Mouse (Mus musculus) kidney, embryonic 16.5 days (tissue): Measurements from ENCODE around the gene Ugt2b34. TPM values are rescaled to one million over a fixed set of nuclear protein-coding genes. Genes with fewer than 3 reads are reported as not detected.

Experiments
- ATAC-seq: fragments of 200-750 bp; cut with Nextera tagmentation; 2 replicates; pipeline ENCODE4 v1.8.0; 2017; ENCODE audit warnings: moderate TSS enrichment; ENCODE audit not compliant: low FRiP score, low TSS enrichment
- H3K27ac ChIP-seq: fragments of 300-500 bp; sonication (generic); 2 replicates; pipeline ENCODE4 v1.5.1; 2014; ENCODE audit warnings: low read length
- H3K27me3 ChIP-seq: fragments of 300-500 bp; sonication (generic); 2 replicates; pipeline ENCODE4 v1.6.1; 2014; ENCODE audit warnings: low read length, control low read depth, mixed read lengths; ENCODE audit not compliant: insufficient read depth
- H3K36me3 ChIP-seq: fragments of 300-500 bp; sonication (generic); 2 replicates; pipeline ENCODE4 v1.6.1; 2014; ENCODE audit warnings: low read length, control low read depth, mixed read lengths; ENCODE audit not compliant: insufficient read depth
- H3K4me1 ChIP-seq: fragments of 300-500 bp; sonication (generic); 2 replicates; pipeline ENCODE4 v1.6.1; 2014; ENCODE audit warnings: low read length, control low read depth, mixed read lengths; ENCODE audit not compliant: insufficient read depth
- H3K4me2 ChIP-seq: fragments of 300-500 bp; sonication (generic); replicated peaks from 2 replicates; pipeline ENCODE4 v1.6.1; 2014; ENCODE audit warnings: low read depth, low read length
- H3K4me3 ChIP-seq: fragments of 300-500 bp; sonication (generic); 2 replicates; pipeline ENCODE4 v1.5.1; 2014; ENCODE audit warnings: mild to moderate bottlenecking, low read length
- H3K9ac ChIP-seq: fragments of 300-500 bp; sonication (generic); replicated peaks from 2 replicates; pipeline ENCODE4 v1.6.1; 2014; ENCODE audit warnings: low read length
- H3K9me3 ChIP-seq: fragments of 300-500 bp; sonication (generic); 2 replicates; pipeline ENCODE4 v1.6.1; 2016; ENCODE audit warnings: low read length, control low read depth
- WGBS: fragments of 180-500 bp; shearing (Covaris S2); extraction: QIAGEN DNeasy Blood & Tissue Kit; methylation state at CpG from one replicate; pipeline ENCODE4 v1.1.7; 2014; 5-methylcytosine and 5-hydroxymethylcytosine counted together
- polyA plus RNA-seq: library from polyadenylated mRNA; unstranded; fragments of >200 nt; fragmentation: Nextera tagmentation; extraction: Ambion mirVana; gene quantifications from 2 replicates; pipeline ENCODE4 v1.2.1, GENCODE M21; 2015

The Ugt2b34 gene
- 12.9 and 16.7 TPM in 2 replicates for polyA plus RNA-seq

DNA sequence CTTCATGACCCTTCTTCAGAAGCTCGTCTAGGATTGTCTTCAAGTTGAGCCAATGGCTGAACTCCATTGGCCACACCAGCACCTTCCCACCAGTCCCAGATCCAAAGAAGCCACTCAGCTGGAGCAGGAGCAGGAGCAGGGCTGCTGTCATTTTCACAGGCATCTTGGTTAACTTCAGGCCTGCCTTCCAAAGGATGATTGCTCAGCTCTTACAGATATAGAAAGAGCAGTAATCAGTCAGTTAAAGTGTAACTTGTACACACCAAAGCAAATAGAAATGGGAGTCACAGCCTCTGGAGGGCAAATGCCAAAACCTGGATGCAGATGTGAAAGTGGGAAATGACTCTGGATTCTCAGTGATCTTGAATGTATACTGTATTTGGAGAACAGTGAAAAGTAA, at the start of gene Ugt2b34:
Ugt2b34 (minus strand) TSS at position 180 of the 400 bp plus-strand sequence.
- Histone ChIP-seq H3K4me3 (no peak within 1 kb of the TSS), H3K4me2 (no peak within 1 kb of the TSS)

GRCm38 (mm10) chr5:86942111-86942510, 35.4 kb upstream of the Ugt2b34 start:
- no peak overlapping the region for H3K9ac ChIP-seq
- no peaks in the 10 kb centered on the region for H3K36me3 ChIP-seq
- no peaks in the 10 kb centered on the region for H3K4me1 ChIP-seq
- H3K4me2 ChIP-seq, result no peak overlapping the region
- no peak for ATAC-seq
- no peak overlapping the region for H3K27ac ChIP-seq
- no peaks in the 10 kb centered on the region for H3K27me3 ChIP-seq
- WGBS, result 79% methylated on average over 2 of the region's 2 CpGs
- no peak overlapping the region for H3K4me3 ChIP-seq
- no peaks in the 10 kb centered on the region for H3K9me3 ChIP-seq

More for the DNA sequence above, at the start of gene Ugt2b34:
- 67% methylated on average over 1 of the region's 1 CpGs for WGBS
- no peaks in the 10 kb centered on the region for H3K9me3 ChIP-seq
- H3K27me3 ChIP-seq, result no peaks in the 10 kb centered on the region
- no peak within 1 kb of the TSS for H3K27ac ChIP-seq
- H3K4me1 ChIP-seq, result no peaks in the 10 kb centered on the region
- no peak within 1 kb of the TSS for H3K9ac ChIP-seq
- no peak for ATAC-seq
- no peaks in the 10 kb centered on the region for H3K36me3 ChIP-seq

- Histone ChIP-seq H3K27ac (no peak within 1 kb of the TSS), H3K4me3 (no peak within 1 kb of the TSS), H3K4me2 (no peak within 1 kb of the TSS), H3K9ac (no peak within 1 kb of the TSS), H3K9me3 (no peaks in the 10 kb centered on the region), H3K27me3 (no peaks in the 10 kb centered on the region), H3K36me3 (no peaks in the 10 kb centered on the region), H3K4me1 (no peaks in the 10 kb centered on the region)
- 84% methylated on average over 2 of the region's 2 CpGs for WGBS
- no peak for ATAC-seq
Observed at GRCm38 (mm10) chr5:86926426-86926825, 19.7 kb upstream of the Ugt2b34 start, which contains the start of gene Ugt2b1. Gene Ugt2b1 (minus strand): TSS chr5:86926530.

GRCm38 (mm10) chr5:86920661-86921233, 14.0 kb upstream of the Ugt2b34 start:
- ATAC-seq, result no peak
- WGBS, result 62% methylated on average over 3 of the region's 3 CpGs
- Histone ChIP-seq H3K27ac (no peak overlapping the region), H3K36me3 (no peaks in the 10 kb centered on the region), H3K27me3 (no peaks in the 10 kb centered on the region), H3K4me3 (no peak overlapping the region), H3K9me3 (no peaks in the 10 kb centered on the region), H3K4me2 (no peak overlapping the region), H3K9ac (no peak overlapping the region), H3K4me1 (no peaks in the 10 kb centered on the region)

- no peak overlapping the region for H3K4me3 ChIP-seq
- ATAC-seq, result no peak
- H3K9ac ChIP-seq, result no peak overlapping the region
- no peaks in the 10 kb centered on the region for H3K9me3 ChIP-seq
- H3K4me1 ChIP-seq, result no peaks in the 10 kb centered on the region
- no peaks in the 10 kb centered on the region for H3K36me3 ChIP-seq
- no peak overlapping the region for H3K27ac ChIP-seq
- no peak overlapping the region for H3K4me2 ChIP-seq
- 71% methylated on average over 3 of the region's 3 CpGs for WGBS
- H3K27me3 ChIP-seq, result no peaks in the 10 kb centered on the region
Observed at GRCm38 (mm10) chr5:86911357-86912099, 4.8 kb upstream of the Ugt2b34 start.

DNA sequence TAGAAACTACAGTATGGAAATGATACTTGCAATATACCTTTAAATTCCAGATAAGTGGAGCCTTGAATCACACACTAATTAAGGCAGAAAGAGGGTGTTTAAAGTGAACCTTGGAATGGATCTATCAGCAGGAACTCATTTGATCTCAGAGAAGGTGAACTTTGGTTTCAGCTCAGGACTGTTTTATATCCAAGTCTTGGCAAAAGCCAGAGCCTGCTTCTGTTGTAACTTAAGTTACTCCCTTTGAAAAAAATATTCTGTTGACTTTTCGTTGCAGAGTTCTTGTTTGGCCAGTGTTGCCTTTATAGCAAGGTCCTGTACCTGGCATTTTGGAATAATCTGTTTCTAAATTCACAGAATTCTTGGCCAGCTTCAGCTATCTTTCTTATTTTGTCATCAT, 4.0 kb upstream of the Ugt2b34 start:
- H3K36me3 ChIP-seq, result no peaks in the 10 kb centered on the region
- H3K27me3 ChIP-seq, result no peaks in the 10 kb centered on the region
- no peak overlapping the region for H3K27ac ChIP-seq
- H3K4me1 ChIP-seq, result no peaks in the 10 kb centered on the region
- H3K9me3 ChIP-seq, result no peaks in the 10 kb centered on the region
- H3K9ac ChIP-seq, result no peak overlapping the region
- WGBS, result 40% methylated on average over 1 of the region's 1 CpGs
- H3K4me2 ChIP-seq, result no peak overlapping the region
- no peak overlapping the region for H3K4me3 ChIP-seq
- ATAC-seq, result no peak

GRCm38 (mm10) chr5:86889933-86890332, 16.8 kb downstream of the Ugt2b34 start:
- no peak overlapping the region for H3K4me2 ChIP-seq
- no peak overlapping the region for H3K9ac ChIP-seq
- H3K36me3 ChIP-seq, result no peaks in the 10 kb centered on the region
- H3K27me3 ChIP-seq, result no peaks in the 10 kb centered on the region
- peaks cover 5% of the 10 kb centered on the region; the same call in 1 of the 2 replicates for H3K9me3 ChIP-seq
- no peaks in the 10 kb centered on the region for H3K4me1 ChIP-seq
- no peak overlapping the region for H3K4me3 ChIP-seq
- no peak overlapping the region for H3K27ac ChIP-seq
- ATAC-seq, result no peak
- WGBS, result 92% methylated on average over 1 of the region's 1 CpGs

- Histone ChIP-seq H3K9me3 (no peaks in the 10 kb centered on the region), H3K4me3 (no peak overlapping the region), H3K4me2 (no peak overlapping the region), H3K36me3 (no peaks in the 10 kb centered on the region), H3K9ac (no peak overlapping the region), H3K27me3 (no peaks in the 10 kb centered on the region), H3K4me1 (no peaks in the 10 kb centered on the region), H3K27ac (no peak overlapping the region)
- no peak for ATAC-seq
- WGBS, result 61% methylated on average over 1 of the region's 1 CpGs
Observed at GRCm38 (mm10) chr5:86888420-86888819, 18.3 kb downstream of the Ugt2b34 start.

- no peak overlapping the region for H3K27ac ChIP-seq
- no peaks in the 10 kb centered on the region for H3K4me1 ChIP-seq
- WGBS, result 56% methylated on average over 1 of the region's 1 CpGs
- H3K27me3 ChIP-seq, result no peaks in the 10 kb centered on the region
- no peak overlapping the region for H3K4me2 ChIP-seq
- no peak overlapping the region for H3K9ac ChIP-seq
- no peaks in the 10 kb centered on the region for H3K36me3 ChIP-seq
- no peak overlapping the region for H3K4me3 ChIP-seq
- H3K9me3 ChIP-seq, result no peaks in the 10 kb centered on the region
- ATAC-seq, result no peak
Observed at GRCm38 (mm10) chr5:86887081-86887480, 19.7 kb downstream of the Ugt2b34 start.

DNA sequence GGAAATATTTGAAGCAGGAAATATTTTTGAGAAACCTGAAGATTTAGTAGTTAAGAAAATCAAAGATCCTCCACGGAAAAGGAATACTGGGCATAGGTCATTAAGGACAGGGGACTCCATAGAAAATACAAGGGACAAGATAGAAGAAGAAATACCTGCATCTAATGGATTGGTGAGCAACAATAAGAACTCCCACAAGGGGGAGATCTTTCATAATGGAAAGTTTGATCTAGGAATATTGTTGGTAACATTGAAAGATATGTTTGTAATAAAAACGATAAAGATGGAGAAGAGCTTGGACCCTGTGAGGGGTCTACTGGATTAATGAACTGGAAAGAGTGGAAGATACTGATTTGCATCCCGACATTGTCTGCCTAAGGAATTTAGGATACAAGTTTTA, 20.1 kb downstream of the Ugt2b34 start:
- no peaks in the 10 kb centered on the region for H3K9me3 ChIP-seq
- no peak overlapping the region for H3K27ac ChIP-seq
- no peaks in the 10 kb centered on the region for H3K27me3 ChIP-seq
- no peak overlapping the region for H3K9ac ChIP-seq
- 41% methylated on average over 3 of the region's 3 CpGs for WGBS
- H3K36me3 ChIP-seq, result no peaks in the 10 kb centered on the region
- no peak overlapping the region for H3K4me2 ChIP-seq
- ATAC-seq, result no peak
- no peaks in the 10 kb centered on the region for H3K4me1 ChIP-seq
- no peak overlapping the region for H3K4me3 ChIP-seq
